Mouse (Mus musculus) liver, embryonic 13.5 days (tissue): Measurements from ENCODE around the gene Antxrl. TPM values are rescaled to one million over a fixed set of nuclear protein-coding genes. Genes with fewer than 3 reads are reported as not detected.
A peak's percentile ranks its signal among the peaks of the same experiment; 100 is the strongest.

ENCODE experiments used
- ATAC-seq: fragments of 200-750 bp; cut with Nextera tagmentation; 2 replicates; pipeline ENCODE4 v1.8.0; 2017; ENCODE audit warnings: low read depth, mild to moderate bottlenecking, moderate number of reproducible peaks, moderate library complexity
- DNase-seq: peaks from one replicate; pipeline ENCODE4 v3.0.0; 2022
- H3K27ac ChIP-seq: fragments of 300-500 bp; sonication (generic); 2 replicates; pipeline ENCODE4 v1.5.1; 2015; ENCODE audit warnings: moderate library complexity, mild to moderate bottlenecking, inconsistent platforms
- H3K27me3 ChIP-seq: fragments of 300-500 bp; sonication (generic); 2 replicates; pipeline ENCODE4 v1.6.1; 2015; ENCODE audit warnings: mild to moderate bottlenecking, inconsistent platforms
- H3K36me3 ChIP-seq: fragments of 300-500 bp; sonication (generic); 2 replicates; pipeline ENCODE4 v1.6.1; 2015; ENCODE audit warnings: mild to moderate bottlenecking, inconsistent platforms
- H3K4me1 ChIP-seq: fragments of 300-500 bp; sonication (generic); replicated peaks from 2 replicates; pipeline ENCODE4 v1.6.1; 2015; ENCODE audit warnings: inconsistent platforms
- H3K4me2 ChIP-seq: fragments of 300-500 bp; sonication (generic); 2 replicates; pipeline ENCODE4 v1.6.1; 2015; ENCODE audit warnings: inconsistent platforms, mild to moderate bottlenecking, moderate library complexity
- H3K4me3 ChIP-seq: fragments of 300-500 bp; sonication (generic); replicated peaks from 2 replicates; pipeline ENCODE4 v1.5.1; 2015; ENCODE audit warnings: mild to moderate bottlenecking, inconsistent platforms
- H3K9ac ChIP-seq: fragments of 300-500 bp; sonication (generic); 2 replicates; pipeline ENCODE4 v1.6.1; 2015; ENCODE audit warnings: mild to moderate bottlenecking, inconsistent platforms
- H3K9me3 ChIP-seq: fragments of 300-500 bp; sonication (generic); replicated peaks from 2 replicates; pipeline ENCODE4 v1.6.1; 2016; ENCODE audit warnings: inconsistent platforms
- WGBS: fragments of 180-500 bp; shearing (Covaris S2); methylation state at CpG from one replicate; pipeline ENCODE4 v1.1.7; 2015; ENCODE audit not compliant: insufficient replicate concordance; 5-methylcytosine and 5-hydroxymethylcytosine counted together
- polyA plus RNA-seq: library from polyadenylated mRNA; unstranded; fragments of >200 nt; fragmentation: Nextera tagmentation; extraction: Ambion mirVana; gene quantifications from 2 replicates; pipeline ENCODE4 v1.2.1, GENCODE M21; 2015

Antxrl gene
- polyA plus RNA-seq, 1 experiment from 2014 or later = not detected

DNA sequence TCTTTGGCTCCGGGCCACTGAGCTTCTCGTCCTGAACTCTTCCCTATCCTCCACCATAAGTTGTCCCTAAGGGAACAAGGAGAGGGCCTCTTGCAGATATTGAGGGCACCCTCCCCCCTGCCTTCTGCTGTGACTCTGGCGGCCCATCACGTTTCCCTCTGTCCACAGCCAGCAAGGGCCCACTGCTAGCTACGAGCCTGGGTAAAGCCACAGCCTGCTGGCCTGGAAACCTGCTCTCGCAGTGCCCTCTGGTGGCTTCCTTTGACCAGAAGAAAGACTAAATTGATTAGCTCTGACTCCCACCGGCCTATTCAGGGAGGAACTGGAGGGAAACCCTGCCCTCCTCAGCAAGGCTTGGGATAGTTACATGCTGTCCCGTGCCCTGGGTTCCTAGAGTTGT is 52.4 kb downstream of the Antxrl start:
- Histone ChIP-seq H3K4me1 (no peaks in the 10 kb centered on the region), H3K9ac (no peak overlapping the region), H3K27me3 (no peaks in the 10 kb centered on the region), H3K9me3 (no peaks in the 10 kb centered on the region), H3K36me3 (no peaks in the 10 kb centered on the region), H3K27ac (no peak overlapping the region), H3K4me3 (no peak overlapping the region), H3K4me2 (no peak overlapping the region)
- DNase-seq (peak; percentile 3), ATAC-seq (0 out of 2 replicates have a peak, but pooled peaks have one; percentile 12)
- 21% methylated on average over 8 of the region's 8 CpGs for WGBS

DNA sequence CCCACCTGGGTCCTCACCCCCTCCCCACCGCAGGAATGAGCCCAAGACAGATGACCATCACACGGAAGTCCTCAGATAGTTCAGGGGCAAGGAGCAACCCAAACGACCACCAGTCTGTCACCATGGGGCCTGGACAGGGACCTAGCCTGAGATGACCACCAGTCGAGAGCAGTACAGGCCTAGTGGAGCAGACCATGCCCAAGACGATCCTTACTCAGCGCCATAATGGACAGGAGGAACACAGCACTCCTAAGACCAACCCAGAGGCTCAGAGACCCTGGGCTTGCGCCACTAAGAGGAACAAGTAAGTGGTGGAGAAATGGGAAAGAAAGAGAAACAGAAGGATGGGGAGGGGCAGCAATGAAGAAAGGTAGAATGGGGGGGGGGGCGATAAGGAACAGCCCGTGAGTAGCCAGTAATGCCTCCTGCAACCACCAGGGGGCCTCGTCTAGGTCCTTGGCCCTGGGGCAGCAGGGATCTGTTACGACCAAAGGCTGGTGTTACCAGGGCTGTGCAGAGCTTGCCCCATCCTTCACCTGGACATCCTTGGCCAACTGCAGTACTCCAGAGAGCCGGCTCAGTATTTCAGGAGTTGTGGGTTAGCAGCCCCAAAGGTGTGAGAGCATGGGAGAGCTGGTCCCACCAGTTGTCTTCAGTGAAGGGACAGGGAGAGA is 54.0 kb downstream of the Antxrl start:
- Histone ChIP-seq H3K27ac (no peak overlapping the region), H3K4me1 (no peaks in the 10 kb centered on the region), H3K4me3 (no peak overlapping the region), H3K9me3 (no peaks in the 10 kb centered on the region), H3K36me3 (no peaks in the 10 kb centered on the region), H3K4me2 (no peak overlapping the region), H3K9ac (no peak overlapping the region), H3K27me3 (no peaks in the 10 kb centered on the region)
- ATAC-seq (no peak), DNase-seq (no peak)
- WGBS = 43% methylated on average over 12 of the region's 12 CpGs

DNA sequence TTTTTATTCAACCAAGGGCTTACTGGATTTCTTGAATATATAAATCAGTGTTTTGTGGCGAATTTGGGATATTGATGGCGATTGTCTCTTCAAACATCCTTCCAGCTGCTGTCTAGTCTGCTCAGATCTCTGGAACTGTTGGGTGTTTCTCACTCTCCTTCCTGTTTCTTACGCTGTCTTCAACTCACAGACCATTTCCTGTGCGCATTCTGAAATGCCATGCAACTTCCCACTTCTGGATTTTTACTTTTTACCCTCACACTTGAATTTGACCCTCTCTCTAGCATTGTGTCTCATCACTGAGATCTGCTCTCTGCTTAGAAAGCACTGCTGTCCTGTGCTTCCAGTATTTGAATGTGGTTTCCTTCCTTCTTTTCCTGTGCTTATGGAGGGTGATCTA is 55.1 kb downstream of the Antxrl start:
- Histone ChIP-seq H3K4me1 (no peaks in the 10 kb centered on the region), H3K27me3 (no peaks in the 10 kb centered on the region), H3K9ac (no peak overlapping the region), H3K4me3 (no peak overlapping the region), H3K36me3 (no peaks in the 10 kb centered on the region), H3K9me3 (no peaks in the 10 kb centered on the region), H3K27ac (no peak overlapping the region), H3K4me2 (no peak overlapping the region)
- WGBS = 21% methylated on average over 4 of the region's 4 CpGs
- DNase-seq (no peak), ATAC-seq (no peak)

DNA sequence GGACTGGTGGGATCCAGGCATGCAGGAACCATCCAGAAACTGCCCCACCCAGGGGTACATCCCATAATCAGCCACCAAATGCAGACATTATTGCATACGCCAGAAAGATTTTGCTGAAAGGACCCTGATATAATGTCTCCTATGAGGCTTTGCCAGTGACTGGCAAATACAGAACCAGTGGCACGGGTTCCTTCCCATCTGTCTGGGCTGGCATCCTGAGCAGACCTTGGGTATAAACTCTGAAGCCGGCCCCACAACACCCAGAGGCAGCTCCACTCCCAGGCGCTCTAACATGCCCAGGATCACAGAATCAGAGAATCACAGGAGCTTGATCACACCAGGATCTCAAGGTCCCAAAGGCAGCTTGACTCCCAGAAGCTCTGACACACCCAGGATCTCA is 61.8 kb downstream of the Antxrl start:
- no peaks in the 10 kb centered on the region for H3K27me3 ChIP-seq
- WGBS = 67% methylated on average over 4 of the region's 4 CpGs
- no peak for ATAC-seq
- H3K27ac ChIP-seq = no peak overlapping the region
- no peaks in the 10 kb centered on the region for H3K9me3 ChIP-seq
- H3K4me3 ChIP-seq = no peak overlapping the region
- no peak overlapping the region for H3K9ac ChIP-seq
- H3K4me2 ChIP-seq = no peak overlapping the region
- H3K4me1 ChIP-seq = no peaks in the 10 kb centered on the region
- no peak for DNase-seq
- no peaks in the 10 kb centered on the region for H3K36me3 ChIP-seq

DNA sequence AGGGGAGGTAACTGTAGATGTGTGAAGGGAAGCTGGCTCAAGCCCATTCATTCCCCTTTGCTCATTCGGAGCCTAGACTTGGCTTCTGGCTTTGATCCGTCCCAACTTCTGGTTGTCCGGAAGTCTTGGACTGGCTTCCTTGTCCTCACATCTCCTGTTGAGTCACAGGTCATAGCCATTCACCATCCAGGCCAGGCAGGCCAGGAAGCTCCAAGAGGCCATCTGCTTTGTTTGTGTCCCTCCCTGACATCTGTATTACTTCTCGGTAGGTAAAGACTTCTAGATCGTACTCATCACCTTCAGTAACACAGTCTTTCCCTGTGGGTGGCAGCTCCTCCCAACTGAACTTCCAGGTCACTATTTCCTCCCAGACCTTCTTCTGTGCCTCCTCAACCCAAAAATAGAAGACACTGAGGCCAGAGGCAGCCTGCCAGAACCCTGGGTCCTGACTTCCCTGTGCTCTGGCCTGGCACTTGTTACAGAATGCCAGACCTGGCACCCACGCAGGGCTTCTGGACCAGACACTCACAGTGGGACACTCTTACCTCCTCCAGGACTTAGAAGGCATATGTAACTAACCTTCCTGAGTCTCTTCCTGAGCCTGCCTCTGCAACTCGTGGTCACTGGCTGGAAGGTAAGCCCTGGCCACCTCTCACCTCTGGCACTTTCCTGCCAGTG is 66.7 kb downstream of the Antxrl start:
- H3K9ac ChIP-seq = no peak overlapping the region
- H3K27me3 ChIP-seq = no peaks in the 10 kb centered on the region
- DNase-seq (no peak), ATAC-seq (no peak)
- no peak overlapping the region for H3K27ac ChIP-seq
- H3K4me1 ChIP-seq = no peaks in the 10 kb centered on the region
- no peaks in the 10 kb centered on the region for H3K9me3 ChIP-seq
- no peaks in the 10 kb centered on the region for H3K36me3 ChIP-seq
- no peak overlapping the region for H3K4me3 ChIP-seq
- 57% methylated on average over 7 of the region's 7 CpGs for WGBS
- H3K4me2 ChIP-seq = no peak overlapping the region

DNA sequence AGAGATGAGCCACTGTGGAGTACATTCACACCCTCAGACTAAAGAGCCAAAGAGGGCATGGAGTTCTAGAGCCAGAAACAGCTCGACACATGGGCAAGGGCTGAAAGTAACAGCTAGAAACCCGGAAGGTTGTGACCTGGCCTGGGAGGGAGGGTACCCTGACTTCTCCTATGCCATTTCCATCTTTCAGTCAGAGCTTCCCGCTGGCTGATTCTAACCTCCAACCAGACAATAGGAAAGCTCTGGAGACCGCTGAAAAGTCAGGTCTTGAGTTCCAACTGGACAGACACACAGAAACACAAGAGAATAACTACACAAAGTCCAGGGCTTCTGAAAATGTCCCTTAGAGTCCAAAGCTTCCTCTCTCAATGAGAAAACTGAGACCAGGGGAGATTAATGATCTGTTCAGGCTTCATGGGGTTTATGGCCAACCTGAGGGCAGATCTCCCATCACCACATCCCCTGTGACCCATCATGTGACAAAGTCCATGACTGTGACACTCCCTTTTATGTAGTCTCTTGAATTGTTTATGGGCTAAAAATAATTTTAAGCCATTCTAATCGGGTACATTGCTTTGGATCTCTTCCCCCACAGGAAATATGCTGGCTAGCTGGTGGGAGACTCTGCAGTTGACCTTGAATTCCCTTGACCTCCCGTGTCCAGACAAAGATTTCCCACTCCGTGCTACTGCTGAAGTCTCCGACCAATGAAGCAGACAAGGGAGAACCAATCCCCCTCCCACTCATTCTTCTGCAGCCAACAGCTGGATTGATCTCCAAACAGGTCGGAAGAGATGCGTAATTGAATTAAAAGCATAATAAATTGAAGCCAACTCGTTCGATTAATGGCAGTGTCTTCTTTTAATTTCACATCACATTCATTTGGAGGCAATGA is 67.8 kb downstream of the Antxrl start:
- no peak for ATAC-seq
- no peak overlapping the region for H3K27ac ChIP-seq
- H3K9me3 ChIP-seq = no peaks in the 10 kb centered on the region
- 54% methylated on average over 12 of the region's 12 CpGs for WGBS
- H3K9ac ChIP-seq = no peak overlapping the region
- no peak overlapping the region for H3K4me3 ChIP-seq
- no peak for DNase-seq
- H3K36me3 ChIP-seq = no peaks in the 10 kb centered on the region
- no peaks in the 10 kb centered on the region for H3K27me3 ChIP-seq
- H3K4me2 ChIP-seq = no peak overlapping the region
- H3K4me1 ChIP-seq = no peaks in the 10 kb centered on the region

DNA sequence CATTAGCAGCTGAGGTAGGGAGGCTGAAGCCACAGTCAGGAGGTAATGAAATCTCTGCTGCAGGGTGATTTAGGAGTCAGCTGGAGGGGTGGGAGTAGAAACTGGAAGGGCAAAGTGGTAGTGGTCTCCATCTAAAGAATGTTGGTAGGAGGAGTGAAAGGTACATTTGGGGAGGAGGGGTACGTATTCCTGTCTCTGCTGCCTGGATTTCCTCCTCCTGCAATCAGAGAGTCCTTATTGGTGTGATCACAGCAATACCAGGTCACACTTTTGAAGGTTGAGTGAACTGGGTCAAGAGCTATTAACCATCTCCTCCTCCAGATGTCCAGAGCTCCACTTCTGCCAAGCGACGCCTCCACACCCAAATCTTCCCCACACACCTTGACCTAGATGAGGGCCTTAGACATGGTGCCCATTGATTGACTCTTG is 68.4 kb downstream of the Antxrl start:
- 67% methylated on average over 3 of the region's 3 CpGs for WGBS
- ATAC-seq = no peak
- H3K4me1 ChIP-seq = no peaks in the 10 kb centered on the region
- H3K36me3 ChIP-seq = no peaks in the 10 kb centered on the region
- no peaks in the 10 kb centered on the region for H3K27me3 ChIP-seq
- H3K9ac ChIP-seq = no peak overlapping the region
- H3K4me2 ChIP-seq = no peak overlapping the region
- DNase-seq = no peak
- no peak overlapping the region for H3K4me3 ChIP-seq
- H3K27ac ChIP-seq = no peak overlapping the region
- H3K9me3 ChIP-seq = no peaks in the 10 kb centered on the region

DNA sequence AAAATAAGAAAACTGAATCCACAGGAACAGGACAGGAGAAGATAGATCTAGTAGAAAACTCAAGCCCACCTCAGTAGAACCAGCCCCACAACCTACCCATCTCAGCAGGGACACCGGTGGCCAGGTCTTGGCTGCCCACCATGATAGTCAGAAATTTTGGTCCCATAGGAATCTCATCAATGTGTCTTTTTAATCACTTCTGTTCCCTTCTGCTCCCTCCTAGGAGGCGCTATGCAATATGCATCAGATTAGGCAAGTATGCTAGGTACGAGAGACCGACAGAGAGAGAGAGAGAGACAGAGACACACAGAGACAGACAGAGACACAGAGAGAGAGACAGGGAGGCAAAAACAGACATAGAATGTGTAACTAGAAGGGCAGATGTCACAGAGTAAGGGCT is 69.2 kb downstream of the Antxrl start:
- ATAC-seq = no peak
- 79% methylated on average over 4 of the region's 4 CpGs for WGBS
- H3K4me2 ChIP-seq = no peak overlapping the region
- H3K27me3 ChIP-seq = no peaks in the 10 kb centered on the region
- no peak overlapping the region for H3K27ac ChIP-seq
- no peak for DNase-seq
- no peaks in the 10 kb centered on the region for H3K36me3 ChIP-seq
- no peaks in the 10 kb centered on the region for H3K4me1 ChIP-seq
- H3K9ac ChIP-seq = no peak overlapping the region
- H3K4me3 ChIP-seq = no peak overlapping the region
- no peaks in the 10 kb centered on the region for H3K9me3 ChIP-seq

Other genes with a start within 250 kb of the Antxrl start
- gene Gdf10, start 129.1 kb upstream of the Antxrl start, polyA plus RNA-seq = 5.6 and 6.8 TPM in 2 replicates
- gene Gdf2, start 111.7 kb upstream of the Antxrl start, polyA plus RNA-seq = 10.2 and 11.6 TPM in 2 replicates
- 0.06 and 0.10 TPM in 2 replicates for gene Rbp3, start 98.7 kb upstream of the Antxrl start, polyA plus RNA-seq
- gene Zfp488, start 73.9 kb upstream of the Antxrl start, polyA plus RNA-seq = not detected in 2 replicates
- gene Gm30083, start 37.5 kb upstream of the Antxrl start, polyA plus RNA-seq = not detected in 2 replicates
- gene Gm5460, start 35.9 kb upstream of the Antxrl start, polyA plus RNA-seq = not detected in 2 replicates
- 0.08 and 0.10 TPM in 2 replicates for gene Anxa8, start 33.3 kb downstream of the Antxrl start, polyA plus RNA-seq
- not detected in 2 replicates for gene A630023A22Rik, start 50.0 kb downstream of the Antxrl start, polyA plus RNA-seq
- not detected in 2 replicates for gene Npy4r, start 99.8 kb downstream of the Antxrl start, polyA plus RNA-seq
- 0.06 TPM in 2 replicates for gene Gprin2, start 148.9 kb downstream of the Antxrl start, polyA plus RNA-seq
- 0.35 and 0.39 TPM in 2 replicates for gene Syt15, start 166.9 kb downstream of the Antxrl start, polyA plus RNA-seq